Mouse (Mus musculus) intestine, postnatal 0 days (tissue): ENCODE results near the gene Epb42. TPM values are rescaled to one million over a fixed set of nuclear protein-coding genes. Genes with fewer than 3 reads are reported as not detected.
"Not testable (repeated sequence)": the region's sequence is repeated elsewhere in the genome, so short reads cannot be mapped to it uniquely, and the experiment has no call there.

Experiments
- ATAC-seq: fragments of 200-750 bp; cut with Nextera tagmentation; 2 replicates; pipeline ENCODE4 v1.8.0; 2017; ENCODE audit warnings: mild to moderate bottlenecking, moderate TSS enrichment, moderate library complexity
- H3K27ac ChIP-seq: fragments of 300-500 bp; sonication (generic); 2 replicates; pipeline ENCODE4 v1.5.1; 2014; ENCODE audit warnings: mild to moderate bottlenecking, low read depth, low read length, moderate library complexity
- H3K27me3 ChIP-seq: fragments of 300-500 bp; sonication (generic); replicated peaks from 2 replicates; pipeline ENCODE4 v1.6.1; 2014; ENCODE audit warnings: low read length, mixed read lengths; ENCODE audit not compliant: control insufficient read depth, insufficient read depth
- H3K36me3 ChIP-seq: fragments of 300-500 bp; sonication (generic); 2 replicates; pipeline ENCODE4 v1.6.1; 2014; ENCODE audit warnings: mild to moderate bottlenecking, moderate library complexity; ENCODE audit not compliant: control insufficient read depth, insufficient read depth
- H3K4me1 ChIP-seq: fragments of 300-500 bp; sonication (generic); replicated peaks from 2 replicates; pipeline ENCODE4 v1.6.1; 2014; ENCODE audit warnings: antibody characterized with exemption, low read length, mixed read lengths; ENCODE audit not compliant: control insufficient read depth, insufficient read depth
- H3K4me2 ChIP-seq: fragments of 300-500 bp; sonication (generic); replicated peaks from 2 replicates; pipeline ENCODE4 v1.6.1; 2014; ENCODE audit warnings: low read depth, mild to moderate bottlenecking, moderate library complexity
- H3K4me3 ChIP-seq: fragments of 300-500 bp; sonication (generic); 2 replicates; pipeline ENCODE4 v1.5.1; 2014; ENCODE audit warnings: low read depth, low read length
- H3K9ac ChIP-seq: fragments of 300-500 bp; sonication (generic); 2 replicates; pipeline ENCODE4 v1.6.1; 2014; ENCODE audit warnings: mild to moderate bottlenecking, low read depth, low read length
- H3K9me3 ChIP-seq: fragments of 300-500 bp; sonication (generic); 2 replicates; pipeline ENCODE4 v1.6.1; 2016; ENCODE audit warnings: mixed run types; ENCODE audit not compliant: control insufficient read depth
- CTCF ChIP-seq: sonication (generic); IDR thresholded peaks from 2 replicates; pipeline ENCODE4 v1.5.1; 2016; ENCODE audit warnings: low read depth, mild to moderate bottlenecking, control low read depth, antibody characterized with exemption, moderate library complexity
- WGBS: fragments of 180-500 bp; shearing (Covaris S2); extraction: QIAGEN DNeasy Blood & Tissue Kit; methylation state at CpG from one replicate; pipeline ENCODE4 v1.1.7; 2014; 5-methylcytosine and 5-hydroxymethylcytosine counted together
- polyA plus RNA-seq: library from polyadenylated mRNA; unstranded; fragments of >200 nt; fragmentation: Nextera tagmentation; extraction: Ambion mirVana; gene quantifications from 2 replicates; pipeline ENCODE4 v1.2.1, GENCODE M21; 2015

The Epb42 gene
- polyA plus RNA-seq, 1 experiment from 2014 or later: 0.47 TPM

- Histone ChIP-seq H3K4me2 (no peak overlapping the region), H3K4me3 (no peak overlapping the region), H3K9me3 (no peaks in the 10 kb centered on the region), H3K36me3 (no peaks in the 10 kb centered on the region), H3K27me3 (no peaks in the 10 kb centered on the region), H3K4me1 (no peaks in the 10 kb centered on the region), H3K27ac (no peak overlapping the region), H3K9ac (no peak overlapping the region)
- TF ChIP-seq CTCF: peak; percentile 85
- WGBS: 37% methylated on average over 5 of the region's 5 CpGs
- ATAC-seq: no peak
Observed at GRCm38 (mm10) chr2:121041098-121041497, 4.2 kb upstream of the Epb42 start.

GRCm38 (mm10) chr2:121039382-121039781, 2.5 kb upstream of the Epb42 start:
- TF ChIP-seq CTCF: peak; percentile 33
- Histone ChIP-seq H3K9ac (no peak overlapping the region), H3K9me3 (no peaks in the 10 kb centered on the region), H3K36me3 (no peaks in the 10 kb centered on the region), H3K4me1 (no peaks in the 10 kb centered on the region), H3K4me2 (no peak overlapping the region), H3K27me3 (no peaks in the 10 kb centered on the region), H3K4me3 (no peak overlapping the region), H3K27ac (no peak overlapping the region)
- 95% methylated on average over 1 of the region's 1 CpGs for WGBS
- no peak for ATAC-seq

GRCm38 (mm10) chr2:121038851-121039250, 2.0 kb upstream of the Epb42 start:
- H3K4me2 ChIP-seq, ATAC-seq, H3K27ac ChIP-seq, H3K9me3 ChIP-seq, H3K27me3 ChIP-seq, H3K4me1 ChIP-seq, H3K36me3 ChIP-seq, H3K4me3 ChIP-seq, H3K9ac ChIP-seq: not testable (repeated sequence)
- WGBS: 94% methylated on average over 1 of the region's 1 CpGs

GRCm38 (mm10) chr2:121022918-121023317, 14.0 kb downstream of the Epb42 start:
- peak; percentile 85 for ATAC-seq
- 30% methylated on average over 5 of the region's 5 CpGs for WGBS

GRCm38 (mm10) chr2:121017151-121017550, 19.7 kb downstream of the Epb42 start:
- Histone ChIP-seq H3K9ac (no peak overlapping the region), H3K36me3 (peaks cover 40% of the 10 kb centered on the region), H3K27me3 (no peaks in the 10 kb centered on the region), H3K4me1 (no peaks in the 10 kb centered on the region), H3K27ac (no peak overlapping the region), H3K9me3 (no peaks in the 10 kb centered on the region; the same call in 1 of the 2 replicates), H3K4me2 (no peak overlapping the region), H3K4me3 (no peak overlapping the region)
- no peak for TF ChIP-seq CTCF
- WGBS: 96% methylated on average over 1 of the region's 1 CpGs
- no peak for ATAC-seq

More at GRCm38 (mm10) chr2:121022918-121023317, 14.0 kb downstream of the Epb42 start:
- Histone ChIP-seq H3K4me2 (no peak overlapping the region), H3K27me3 (no peaks in the 10 kb centered on the region; the same call in 1 of the 2 replicates), H3K9ac (no peak overlapping the region), H3K4me3 (no peak overlapping the region), H3K36me3 (peaks cover under 1% of the 10 kb centered on the region), H3K9me3 (no peaks in the 10 kb centered on the region; the same call in 1 of the 2 replicates), H3K27ac (no peak overlapping the region), H3K4me1 (no peaks in the 10 kb centered on the region)
- TF ChIP-seq CTCF: no peak

- Histone ChIP-seq H3K27me3 (no peaks in the 10 kb centered on the region), H3K4me2 (no peak overlapping the region), H3K27ac (no peak overlapping the region), H3K9ac (no peak overlapping the region), H3K4me1 (no peaks in the 10 kb centered on the region), H3K36me3 (peaks cover 44% of the 10 kb centered on the region), H3K9me3 (no peaks in the 10 kb centered on the region; the same call in 1 of the 2 replicates), H3K4me3 (no peak overlapping the region)
- ATAC-seq: no peak
- 87% methylated on average over 9 of the region's 9 CpGs for WGBS
- TF ChIP-seq CTCF: no peak
Observed at GRCm38 (mm10) chr2:121016226-121016625, 20.6 kb downstream of the Epb42 start.

GRCm38 (mm10) chr2:121015507-121015906, 21.4 kb downstream of the Epb42 start:
- peaks cover 44% of the 10 kb centered on the region for H3K36me3 ChIP-seq
- TF ChIP-seq CTCF: no peak
- no peak overlapping the region for H3K9ac ChIP-seq
- H3K4me1 ChIP-seq: no peaks in the 10 kb centered on the region
- H3K27ac ChIP-seq: no peak overlapping the region
- no peaks in the 10 kb centered on the region for H3K27me3 ChIP-seq
- no peak overlapping the region for H3K4me3 ChIP-seq
- 79% methylated on average over 2 of the region's 2 CpGs for WGBS
- H3K4me2 ChIP-seq: no peak overlapping the region
- no peaks in the 10 kb centered on the region; the same call in 1 of the 2 replicates for H3K9me3 ChIP-seq
- no peak for ATAC-seq
